Mouse (Mus musculus): ENCODE measurements around the gene Plcd1. TPM values are rescaled to one million over a fixed set of nuclear protein-coding genes. Genes with fewer than 3 reads are reported as not detected.

Plcd1 gene
- polyA plus RNA-seq, 1 experiment = 9.9 TPM

- no peak for TF ChIP-seq USF1 (IDR thresholded peaks at IDR 0.05; ENCODE audit: low read depth)
- no peak for TF ChIP-seq REST (IDR thresholded peaks at IDR 0.05; ENCODE audit: insufficient read depth, insufficient read length)
- H3K4me2 ChIP-seq (ENCODE audit: low read depth) = no peak overlapping the region
- no peak overlapping the region for H3K4me3 ChIP-seq
Measured at GRCm38 (mm10) chr9:119063036-119063644, 30.2 kb downstream of the Plcd1 start.

GRCm38 (mm10) chr9:119060701-119061100 lies 32.6 kb downstream of the Plcd1 start:
- Histone ChIP-seq H3ac (ENCODE audit: control insufficient read depth, insufficient read length) (no peak overlapping the region), H3K36me3 (ENCODE audit: control insufficient read depth, insufficient read depth) (no peaks in the 10 kb centered on the region), H3K79me2 (ENCODE audit: control insufficient read depth, insufficient read depth) (no peaks in the 10 kb centered on the region), H3K27me3 (ENCODE audit: control insufficient read depth, insufficient read depth, insufficient read length) (peaks cover 2% of the 10 kb centered on the region), H3K4me3 (no peak overlapping the region), H3K4me2 (ENCODE audit: low read depth) (no peak overlapping the region)
- TF ChIP-seq E2F4 (IDR thresholded peaks at IDR 0.05; ENCODE audit: insufficient read depth) (no peak), USF1 (IDR thresholded peaks at IDR 0.05; ENCODE audit: low read depth) (no peak), TCF12 (IDR thresholded peaks at IDR 0.05; ENCODE audit: insufficient read depth, poor library complexity, severe bottlenecking) (no peak), POLR2AphosphoS2 (IDR thresholded peaks at IDR 0.05; ENCODE audit: insufficient read length, low read depth) (no peak), TCF3 (IDR thresholded peaks at IDR 0.05; ENCODE audit: insufficient read length, low read depth) (no peak), MAX (IDR thresholded peaks at IDR 0.05; ENCODE audit: low read depth) (no peak), MYOG (IDR thresholded peaks at IDR 0.05; ENCODE audit: control insufficient read depth in 1 of 3, insufficient read depth in 1 of 3, insufficient read length in 2 of 3, low read depth in 2 of 3) (no peak), MYOD1 (IDR thresholded peaks at IDR 0.05; ENCODE audit: control insufficient read depth in 1 of 3, insufficient read length in 2 of 3, low read depth in 2 of 3) (no peak), REST (IDR thresholded peaks at IDR 0.05; ENCODE audit: insufficient read depth, insufficient read length) (no peak), SRF (IDR thresholded peaks at IDR 0.05; ENCODE audit: control insufficient read depth, insufficient read length, low read depth) (no peak), CEBPB (IDR thresholded peaks at IDR 0.05; ENCODE audit: insufficient read depth, poor library complexity, severe bottlenecking) (no peak), POLR2A (IDR thresholded peaks at IDR 0.05; ENCODE audit: insufficient read length, low read depth) (no peak)

More at GRCm38 (mm10) chr9:119063036-119063644, 30.2 kb downstream of the Plcd1 start:
- Histone ChIP-seq H3ac (ENCODE audit: control insufficient read depth, insufficient read length) (no peak overlapping the region), H3K79me2 (ENCODE audit: control insufficient read depth, insufficient read depth) (no peaks in the 10 kb centered on the region), H3K27me3 (ENCODE audit: control insufficient read depth, insufficient read depth, insufficient read length) (peaks cover 15% of the 10 kb centered on the region), H3K36me3 (ENCODE audit: control insufficient read depth, insufficient read depth) (no peaks in the 10 kb centered on the region)

DNA sequence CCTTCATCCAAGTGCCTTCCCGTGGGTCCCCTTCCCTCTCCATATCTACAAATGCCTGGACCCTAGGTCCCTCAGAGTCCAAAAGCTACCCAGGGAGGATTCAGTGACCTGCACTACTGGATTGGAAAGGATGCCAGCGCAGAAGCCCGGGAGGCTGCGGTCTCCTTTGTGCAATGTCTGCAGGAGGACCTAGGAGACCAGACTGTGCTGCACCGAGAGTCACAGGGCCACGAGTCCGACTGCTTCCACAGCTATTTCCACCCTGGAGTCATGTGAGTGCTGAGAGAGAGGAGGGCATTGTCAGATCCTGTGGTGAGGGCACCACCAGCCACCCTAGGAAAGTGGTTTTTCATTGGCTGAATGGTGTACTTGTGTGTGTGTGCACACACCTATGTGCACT lies 35.1 kb downstream of the Plcd1 start:
- TF ChIP-seq POLR2A (IDR thresholded peaks at IDR 0.05; ENCODE audit: insufficient read length, low read depth) (no peak), MYOG (IDR thresholded peaks at IDR 0.05; ENCODE audit: control insufficient read depth in 1 of 3, insufficient read depth in 1 of 3, insufficient read length in 2 of 3, low read depth in 2 of 3) (no peak), CEBPB (IDR thresholded peaks at IDR 0.05; ENCODE audit: insufficient read depth, poor library complexity, severe bottlenecking) (no peak), USF1 (IDR thresholded peaks at IDR 0.05; ENCODE audit: low read depth) (no peak), E2F4 (IDR thresholded peaks at IDR 0.05; ENCODE audit: insufficient read depth) (no peak), TCF3 (IDR thresholded peaks at IDR 0.05; ENCODE audit: insufficient read length, low read depth) (no peak), MAX (IDR thresholded peaks at IDR 0.05; ENCODE audit: low read depth) (no peak), MYOD1 (IDR thresholded peaks at IDR 0.05; ENCODE audit: control insufficient read depth in 1 of 3, insufficient read length in 2 of 3, low read depth in 2 of 3) (no peak), REST (IDR thresholded peaks at IDR 0.05; ENCODE audit: insufficient read depth, insufficient read length) (no peak), SRF (IDR thresholded peaks at IDR 0.05; ENCODE audit: control insufficient read depth, insufficient read length, low read depth) (no peak), POLR2AphosphoS2 (IDR thresholded peaks at IDR 0.05; ENCODE audit: insufficient read length, low read depth) (no peak), TCF12 (IDR thresholded peaks at IDR 0.05; ENCODE audit: insufficient read depth, poor library complexity, severe bottlenecking) (no peak)
- Histone ChIP-seq H3K36me3 (ENCODE audit: control insufficient read depth, insufficient read depth) (no peaks in the 10 kb centered on the region), H3K4me2 (ENCODE audit: low read depth) (no peak overlapping the region), H3K27me3 (ENCODE audit: control insufficient read depth, insufficient read depth, insufficient read length) (no peaks in the 10 kb centered on the region), H3ac (ENCODE audit: control insufficient read depth, insufficient read length) (no peak overlapping the region), H3K79me2 (ENCODE audit: control insufficient read depth, insufficient read depth) (no peaks in the 10 kb centered on the region), H3K4me3 (no peak overlapping the region)

- H3K4me3 ChIP-seq = no peak overlapping the region
- H3K27me3 ChIP-seq (ENCODE audit: control insufficient read depth, insufficient read depth, insufficient read length) = no peaks in the 10 kb centered on the region
- H3K79me2 ChIP-seq (ENCODE audit: control insufficient read depth, insufficient read depth) = no peaks in the 10 kb centered on the region
- no peaks in the 10 kb centered on the region for H3K36me3 ChIP-seq (ENCODE audit: control insufficient read depth, insufficient read depth)
- no peak overlapping the region for H3K4me2 ChIP-seq (ENCODE audit: low read depth)
- no peak overlapping the region for H3ac ChIP-seq (ENCODE audit: control insufficient read depth, insufficient read length)
- TF ChIP-seq POLR2A (IDR thresholded peaks at IDR 0.05; ENCODE audit: insufficient read length, low read depth) (no peak), MYOD1 (IDR thresholded peaks at IDR 0.05; ENCODE audit: control insufficient read depth in 1 of 3, insufficient read length in 2 of 3, low read depth in 2 of 3) (no peak), REST (IDR thresholded peaks at IDR 0.05; ENCODE audit: insufficient read depth, insufficient read length) (no peak)
Measured at GRCm38 (mm10) chr9:119055336-119055735, 38.0 kb downstream of the Plcd1 start.

DNA sequence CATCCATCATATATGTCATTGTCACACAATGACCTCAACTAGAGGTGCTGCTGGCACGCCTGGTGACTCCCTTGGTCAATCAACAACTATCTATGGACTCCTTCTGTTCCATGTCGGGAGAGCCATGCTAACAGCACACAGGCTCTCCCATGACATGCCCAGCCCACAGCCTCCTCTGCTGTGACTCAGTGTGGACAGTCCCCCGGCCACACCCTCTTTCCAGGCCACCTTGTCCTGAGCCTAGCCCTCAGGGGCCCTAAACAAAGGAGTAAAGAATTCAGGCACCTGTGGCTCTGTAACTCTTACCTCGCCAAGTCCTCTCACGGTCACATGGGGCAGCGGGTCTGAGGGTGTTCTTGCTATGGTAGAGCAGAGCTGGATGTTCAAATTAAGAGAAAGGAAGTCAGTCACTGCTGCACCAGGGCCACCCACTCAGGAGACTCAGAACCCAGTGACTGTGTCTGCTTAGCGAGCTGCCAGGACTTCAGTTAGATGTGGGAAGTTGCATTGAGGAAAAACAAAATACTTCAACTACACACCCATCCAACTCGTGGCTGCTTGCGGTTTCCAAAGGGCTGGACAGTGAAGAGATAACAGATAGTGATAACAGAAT lies 39.2 kb downstream of the Plcd1 start:
- Histone ChIP-seq H3K36me3 (ENCODE audit: control insufficient read depth, insufficient read depth) (no peaks in the 10 kb centered on the region), H3K79me2 (ENCODE audit: control insufficient read depth, insufficient read depth) (no peaks in the 10 kb centered on the region), H3K27me3 (ENCODE audit: control insufficient read depth, insufficient read depth, insufficient read length) (no peaks in the 10 kb centered on the region), H3K4me3 (no peak overlapping the region), H3K4me2 (ENCODE audit: low read depth) (no peak overlapping the region), H3ac (ENCODE audit: control insufficient read depth, insufficient read length) (no peak overlapping the region)
- TF ChIP-seq MAX (IDR thresholded peaks at IDR 0.05; ENCODE audit: low read depth) (no peak), TCF3 (IDR thresholded peaks at IDR 0.05; ENCODE audit: insufficient read length, low read depth) (no peak), POLR2AphosphoS2 (IDR thresholded peaks at IDR 0.05; ENCODE audit: insufficient read length, low read depth) (no peak), SRF (IDR thresholded peaks at IDR 0.05; ENCODE audit: control insufficient read depth, insufficient read length, low read depth) (no peak), MYOG (IDR thresholded peaks at IDR 0.05; ENCODE audit: control insufficient read depth in 1 of 3, insufficient read depth in 1 of 3, insufficient read length in 2 of 3, low read depth in 2 of 3) (no peak), POLR2A (IDR thresholded peaks at IDR 0.05; ENCODE audit: insufficient read length, low read depth) (no peak), MYOD1 (IDR thresholded peaks at IDR 0.05; ENCODE audit: control insufficient read depth in 1 of 3, insufficient read length in 2 of 3, low read depth in 2 of 3) (no peak), TCF12 (IDR thresholded peaks at IDR 0.05; ENCODE audit: insufficient read depth, poor library complexity, severe bottlenecking) (no peak), E2F4 (IDR thresholded peaks at IDR 0.05; ENCODE audit: insufficient read depth) (no peak)

Measured in myocyte (in vitro differentiated cells).